Mouse (Mus musculus): Measurements from ENCODE around the gene Pmepa1. TPM values are rescaled to one million over a fixed set of nuclear protein-coding genes. Genes with fewer than 3 reads are reported as not detected.

Pmepa1 gene
- polyA plus RNA-seq, 1 experiment from 2014 or later, result 5.3 TPM

DNA sequence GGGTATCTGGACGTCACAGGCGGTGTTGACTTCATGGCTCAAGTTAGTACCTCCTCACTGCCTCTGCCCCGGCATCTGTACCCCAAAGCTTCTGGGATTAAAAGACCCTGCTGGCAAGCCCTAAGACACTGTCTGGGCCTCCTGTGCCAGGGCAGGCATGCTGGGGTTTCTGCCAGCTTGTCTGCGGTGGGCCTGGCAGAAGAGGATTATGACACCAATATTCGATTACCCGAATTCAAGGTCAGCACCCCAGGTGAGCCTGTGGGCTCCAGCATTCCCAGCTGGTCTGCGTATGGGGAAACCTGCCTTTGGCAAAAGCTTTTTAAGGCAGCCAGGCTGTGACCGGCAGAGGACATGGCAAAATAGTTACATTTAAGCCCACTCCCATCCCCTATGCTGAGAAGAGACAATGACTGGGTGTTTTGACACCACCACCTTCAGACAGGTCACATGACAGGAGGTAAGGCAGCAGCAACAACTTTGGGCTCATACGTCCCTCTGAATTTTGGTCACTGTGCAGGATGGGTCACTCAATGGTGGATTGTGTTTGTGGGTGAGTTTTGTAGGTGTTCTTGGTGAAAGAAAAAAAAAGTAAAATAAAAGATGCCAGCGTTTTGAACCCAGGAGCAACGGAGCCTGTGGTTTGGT lies 5.6 kb downstream of the Pmepa1 start:
- peaks cover 52% of the 10 kb centered on the region for H3K4me1 ChIP-seq (replicated peaks; ENCODE audit: control insufficient read depth, insufficient read depth, low read length)
- H3K9ac ChIP-seq, result no peak overlapping the region
- H3K27ac ChIP-seq, result no peak overlapping the region
- no peaks in the 10 kb centered on the region for H3K9me3 ChIP-seq (ENCODE audit: control insufficient read depth, low read length)
- no peak for DNase-seq (ENCODE audit: low spot score)
- no peak overlapping the region for H3K4me2 ChIP-seq (replicated peaks)
- no peaks in the 10 kb centered on the region for H3K36me3 ChIP-seq (replicated peaks; ENCODE audit: control insufficient read depth, insufficient read depth)
- no peaks in the 10 kb centered on the region for H3K27me3 ChIP-seq (ENCODE audit: control insufficient read depth, insufficient read depth, low read length)
- H3K4me3 ChIP-seq (replicated peaks; ENCODE audit: low read length), result no peak overlapping the region
- ATAC-seq (ENCODE audit: low FRiP score), result no peak
- 65% methylated on average over 11 of the region's 11 CpGs for WGBS

DNA sequence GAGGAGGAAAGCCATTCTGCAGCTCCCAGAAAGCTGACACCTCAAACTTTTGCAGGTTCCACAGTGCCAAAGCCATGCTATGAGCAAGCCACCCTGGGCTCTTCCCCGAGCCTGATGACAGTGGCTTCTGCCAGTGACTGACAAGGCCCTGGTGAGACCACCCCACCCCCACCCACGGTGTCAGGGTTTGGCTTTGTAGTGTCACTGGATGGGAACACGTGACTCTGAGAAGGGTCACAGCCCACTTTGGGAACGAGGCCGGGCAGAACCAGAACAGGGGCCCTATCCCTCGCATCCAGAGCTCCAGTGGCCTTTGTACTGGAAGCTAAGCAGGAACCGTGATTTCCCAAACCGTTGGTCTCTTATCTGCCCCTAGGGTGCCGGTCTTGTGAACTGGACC lies 6.1 kb downstream of the Pmepa1 start:
- no peak for DNase-seq (ENCODE audit: low spot score)
- peaks cover 58% of the 10 kb centered on the region for H3K4me1 ChIP-seq (replicated peaks; ENCODE audit: control insufficient read depth, insufficient read depth, low read length)

DNA sequence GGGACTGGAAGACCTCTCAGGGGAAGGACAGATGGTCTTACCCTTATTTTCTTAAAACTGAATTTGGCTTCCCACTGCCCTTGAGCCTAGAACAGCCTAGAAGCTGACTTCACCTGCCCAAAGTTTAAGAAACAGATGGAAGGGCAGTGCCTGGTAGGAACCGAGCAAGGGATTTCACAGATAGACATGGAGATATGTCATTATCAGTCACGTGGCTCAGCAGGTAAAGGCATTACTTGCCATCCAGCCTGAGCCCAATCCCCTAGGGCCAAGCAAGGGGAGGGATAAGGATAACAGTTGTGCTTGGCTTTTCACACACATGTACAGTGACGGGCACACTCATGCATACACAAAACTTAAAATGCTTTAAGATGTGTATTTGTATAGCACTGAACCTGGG lies 8.8 kb downstream of the Pmepa1 start:
- no peak overlapping the region for H3K27ac ChIP-seq
- no peaks in the 10 kb centered on the region for H3K36me3 ChIP-seq (replicated peaks; ENCODE audit: control insufficient read depth, insufficient read depth)
- ATAC-seq (ENCODE audit: low FRiP score) (no peak), DNase-seq (ENCODE audit: low spot score) (no peak)
- H3K9me3 ChIP-seq (ENCODE audit: control insufficient read depth, low read length), result no peaks in the 10 kb centered on the region
- 70% methylated on average over 3 of the region's 3 CpGs for WGBS
- H3K4me2 ChIP-seq (replicated peaks), result no peak overlapping the region
- H3K9ac ChIP-seq, result no peak overlapping the region
- no peak overlapping the region for H3K4me3 ChIP-seq (replicated peaks; ENCODE audit: low read length)
- no peaks in the 10 kb centered on the region for H3K27me3 ChIP-seq (ENCODE audit: control insufficient read depth, insufficient read depth, low read length)
- peaks cover 50% of the 10 kb centered on the region for H3K4me1 ChIP-seq (replicated peaks; ENCODE audit: control insufficient read depth, insufficient read depth, low read length)

More for the DNA sequence above, 6.1 kb downstream of the Pmepa1 start:
- Histone ChIP-seq H3K9me3 (ENCODE audit: control insufficient read depth, low read length) (no peaks in the 10 kb centered on the region), H3K27me3 (ENCODE audit: control insufficient read depth, insufficient read depth, low read length) (no peaks in the 10 kb centered on the region), H3K27ac (no peak overlapping the region), H3K4me3 (replicated peaks; ENCODE audit: low read length) (no peak overlapping the region), H3K36me3 (replicated peaks; ENCODE audit: control insufficient read depth, insufficient read depth) (no peaks in the 10 kb centered on the region), H3K9ac (no peak overlapping the region), H3K4me2 (replicated peaks) (no peak overlapping the region)
- no peak for ATAC-seq (ENCODE audit: low FRiP score)
- WGBS, result 48% methylated on average over 9 of the region's 9 CpGs

DNA sequence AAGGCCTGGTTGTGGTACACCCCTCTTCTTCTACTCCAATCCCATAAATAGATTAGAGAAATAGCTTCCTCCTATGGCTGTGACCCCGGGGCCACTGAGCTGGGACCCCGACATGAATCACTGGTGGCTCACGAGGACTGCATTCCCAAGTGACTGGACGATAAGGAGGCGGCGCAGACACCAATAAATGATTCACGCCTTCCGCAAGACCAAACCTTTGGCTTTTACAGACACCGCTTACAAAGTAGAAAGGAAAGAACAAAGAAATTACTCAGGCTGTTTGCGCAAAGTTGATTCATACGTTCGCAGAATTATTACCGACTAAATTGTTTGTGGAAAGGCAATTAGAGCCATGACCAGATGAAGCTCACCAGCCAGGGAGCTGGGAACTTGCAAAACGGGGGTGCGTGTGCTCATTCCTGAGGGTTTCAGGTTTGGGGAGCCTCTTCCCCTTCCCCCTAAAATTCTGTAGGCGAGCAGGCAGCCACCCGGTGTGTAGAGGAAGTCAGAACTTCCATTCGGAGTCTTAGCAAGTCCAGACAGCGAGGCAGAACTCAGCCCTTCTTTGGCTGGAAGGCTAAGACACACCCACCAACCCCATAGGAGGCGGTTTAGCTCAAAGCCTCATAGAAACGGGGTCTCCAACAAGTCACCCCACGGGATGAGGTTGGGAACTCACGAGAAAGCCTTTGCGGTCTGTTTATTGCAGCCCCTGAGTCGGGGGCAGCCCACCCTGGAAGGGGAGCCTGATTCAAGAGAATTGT lies 9.8 kb downstream of the Pmepa1 start:
- 60% methylated on average over 25 of the region's 25 CpGs for WGBS
- DNase-seq (ENCODE audit: low spot score) (no peak), ATAC-seq (ENCODE audit: low FRiP score) (no peak)
- Histone ChIP-seq H3K9ac (no peak overlapping the region), H3K4me2 (replicated peaks) (no peak overlapping the region), H3K4me3 (replicated peaks; ENCODE audit: low read length) (no peak overlapping the region), H3K27me3 (ENCODE audit: control insufficient read depth, insufficient read depth, low read length) (no peaks in the 10 kb centered on the region), H3K4me1 (replicated peaks; ENCODE audit: control insufficient read depth, insufficient read depth, low read length) (peaks cover 50% of the 10 kb centered on the region), H3K36me3 (replicated peaks; ENCODE audit: control insufficient read depth, insufficient read depth) (no peaks in the 10 kb centered on the region), H3K27ac (peak overlapping the region; percentile 29; the same call in 1 of the 2 replicates), H3K9me3 (ENCODE audit: control insufficient read depth, low read length) (no peaks in the 10 kb centered on the region)

DNA sequence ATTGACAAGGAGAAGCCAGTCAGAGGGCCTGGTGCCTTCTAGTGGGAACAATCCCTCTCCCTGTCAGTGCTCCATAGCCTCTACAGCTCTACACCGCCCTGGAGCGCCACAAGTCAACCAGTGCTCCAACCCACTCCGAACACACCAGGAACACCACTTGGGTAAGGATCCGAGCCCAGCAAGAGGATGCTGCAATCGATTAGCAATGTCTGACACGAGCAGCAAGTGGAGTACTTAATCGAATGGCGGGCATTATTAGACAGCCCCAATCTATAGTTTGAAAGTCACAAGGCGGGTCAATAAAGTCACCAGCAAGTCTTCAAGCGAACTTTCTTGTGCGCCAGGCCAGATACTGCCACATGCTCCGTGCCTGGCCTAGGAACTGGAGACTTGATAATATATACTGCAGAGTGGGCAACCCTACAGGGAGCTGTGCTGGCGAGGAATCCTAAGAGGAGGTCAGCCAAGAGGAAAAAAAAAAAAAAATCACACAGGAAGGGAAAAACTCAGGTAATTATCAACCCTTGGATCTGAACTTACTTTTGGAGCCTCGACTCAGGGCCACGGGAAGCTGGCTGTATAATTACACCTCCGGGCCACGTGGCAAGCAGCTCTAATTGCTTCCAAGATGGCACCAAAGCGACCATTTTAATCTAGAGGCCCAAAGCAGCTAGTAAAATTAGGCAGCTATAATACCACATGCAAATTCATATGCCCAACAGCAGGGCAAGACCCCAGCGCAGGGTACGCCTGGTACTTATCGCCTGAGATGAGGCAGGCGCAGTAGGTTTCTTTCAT lies 10.7 kb downstream of the Pmepa1 start:
- no peak for ATAC-seq (ENCODE audit: low FRiP score)
- DNase-seq (ENCODE audit: low spot score), result no peak
- Histone ChIP-seq H3K27me3 (ENCODE audit: control insufficient read depth, insufficient read depth, low read length) (no peaks in the 10 kb centered on the region), H3K9me3 (ENCODE audit: control insufficient read depth, low read length) (no peaks in the 10 kb centered on the region), H3K4me3 (replicated peaks; ENCODE audit: low read length) (no peak overlapping the region), H3K4me2 (replicated peaks) (no peak overlapping the region), H3K27ac (peak overlapping the region; percentile 29; the same call in 1 of the 2 replicates), H3K9ac (no peak overlapping the region), H3K36me3 (replicated peaks; ENCODE audit: control insufficient read depth, insufficient read depth) (no peaks in the 10 kb centered on the region), H3K4me1 (replicated peaks; ENCODE audit: control insufficient read depth, insufficient read depth, low read length) (peaks cover 54% of the 10 kb centered on the region)
- 79% methylated on average over 22 of the region's 22 CpGs for WGBS

DNA sequence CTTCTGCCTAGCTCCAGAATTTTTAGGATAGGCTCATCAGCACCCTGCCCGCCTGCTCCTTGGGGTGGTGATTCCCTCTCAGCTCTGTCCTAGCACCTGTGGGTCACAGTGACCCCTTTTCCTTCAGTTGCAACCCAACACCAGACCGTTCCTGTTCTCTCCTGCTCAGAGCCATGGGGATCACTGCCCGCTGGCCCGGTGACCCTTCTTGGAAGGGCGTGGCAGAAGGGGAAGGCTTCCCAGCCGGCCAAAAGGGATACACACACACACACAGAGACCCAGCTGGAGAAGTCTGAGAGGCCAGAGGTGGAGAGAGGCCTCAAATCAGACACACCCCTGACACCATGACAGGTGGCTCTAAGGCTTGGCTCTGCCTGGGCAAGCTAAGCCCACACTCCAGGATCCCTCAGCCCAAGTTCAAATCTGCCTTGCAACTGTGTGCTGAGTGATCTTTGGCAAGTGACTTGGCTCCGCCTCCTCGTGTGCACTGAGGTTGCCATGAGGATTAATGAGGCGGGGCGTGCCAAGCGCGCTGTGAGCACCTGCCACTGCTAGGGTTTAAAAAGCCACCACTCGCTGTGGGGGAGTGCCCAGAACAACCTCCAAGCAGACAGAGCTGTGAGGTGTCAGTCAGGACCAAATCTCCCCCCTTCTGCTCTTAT lies 11.7 kb downstream of the Pmepa1 start:
- Histone ChIP-seq H3K4me1 (replicated peaks; ENCODE audit: control insufficient read depth, insufficient read depth, low read length) (peaks cover 57% of the 10 kb centered on the region), H3K27ac (no peak overlapping the region)
- 20% methylated on average over 13 of the region's 13 CpGs for WGBS

DNA sequence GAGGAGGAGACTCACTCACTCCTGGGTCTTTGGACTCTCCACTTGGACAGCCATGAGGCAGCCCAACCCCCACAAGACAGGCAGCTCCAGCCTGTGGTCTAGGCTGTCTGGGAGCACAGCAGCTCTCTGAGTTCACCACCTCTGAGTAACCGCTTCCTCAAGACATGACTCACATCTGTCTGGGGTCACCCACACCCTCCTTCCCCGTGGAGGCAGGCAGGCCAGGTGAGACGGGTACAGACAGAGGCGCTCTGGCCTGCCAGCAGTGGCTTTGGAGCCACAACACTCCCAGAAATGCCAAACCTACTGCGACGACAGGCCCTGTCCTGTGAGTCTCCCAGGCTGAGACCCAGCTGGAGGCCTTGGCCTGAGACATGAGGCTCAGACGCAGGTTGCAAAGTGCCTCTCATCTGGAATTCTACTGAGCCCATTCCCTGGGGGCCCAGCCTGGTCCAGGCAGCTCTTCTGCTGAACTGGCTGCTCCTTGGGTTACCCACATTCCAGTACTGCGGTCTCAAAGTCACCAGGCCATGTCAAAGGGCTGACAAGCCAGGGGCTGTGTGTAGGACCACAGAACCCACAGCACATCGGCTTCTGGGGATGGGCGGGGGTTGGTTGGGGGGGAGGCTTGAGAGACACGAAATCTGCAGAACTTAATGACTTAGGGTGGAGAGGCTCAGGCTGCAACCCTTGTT lies 12.6 kb downstream of the Pmepa1 start:
- DNase-seq (ENCODE audit: low spot score) (no peak), ATAC-seq (ENCODE audit: low FRiP score) (no peak)
- Histone ChIP-seq H3K4me1 (replicated peaks; ENCODE audit: control insufficient read depth, insufficient read depth, low read length) (peaks cover 59% of the 10 kb centered on the region), H3K36me3 (replicated peaks; ENCODE audit: control insufficient read depth, insufficient read depth) (no peaks in the 10 kb centered on the region), H3K9ac (no peak overlapping the region), H3K9me3 (ENCODE audit: control insufficient read depth, low read length) (no peaks in the 10 kb centered on the region), H3K4me3 (replicated peaks; ENCODE audit: low read length) (no peak overlapping the region), H3K27me3 (ENCODE audit: control insufficient read depth, insufficient read depth, low read length) (no peaks in the 10 kb centered on the region), H3K4me2 (replicated peaks) (no peak overlapping the region), H3K27ac (no peak overlapping the region)
- 66% methylated on average over 11 of the region's 11 CpGs for WGBS

More for the DNA sequence above, 11.7 kb downstream of the Pmepa1 start:
- ATAC-seq (ENCODE audit: low FRiP score) (peak; percentile 25; the same call in 1 of the 2 replicates), DNase-seq (ENCODE audit: low spot score) (peak; percentile 73)
- Histone ChIP-seq H3K4me3 (replicated peaks; ENCODE audit: low read length) (no peak overlapping the region), H3K4me2 (replicated peaks) (no peak overlapping the region), H3K36me3 (replicated peaks; ENCODE audit: control insufficient read depth, insufficient read depth) (no peaks in the 10 kb centered on the region), H3K27me3 (ENCODE audit: control insufficient read depth, insufficient read depth, low read length) (no peaks in the 10 kb centered on the region), H3K9me3 (ENCODE audit: control insufficient read depth, low read length) (no peaks in the 10 kb centered on the region), H3K9ac (no peak overlapping the region)

DNA sequence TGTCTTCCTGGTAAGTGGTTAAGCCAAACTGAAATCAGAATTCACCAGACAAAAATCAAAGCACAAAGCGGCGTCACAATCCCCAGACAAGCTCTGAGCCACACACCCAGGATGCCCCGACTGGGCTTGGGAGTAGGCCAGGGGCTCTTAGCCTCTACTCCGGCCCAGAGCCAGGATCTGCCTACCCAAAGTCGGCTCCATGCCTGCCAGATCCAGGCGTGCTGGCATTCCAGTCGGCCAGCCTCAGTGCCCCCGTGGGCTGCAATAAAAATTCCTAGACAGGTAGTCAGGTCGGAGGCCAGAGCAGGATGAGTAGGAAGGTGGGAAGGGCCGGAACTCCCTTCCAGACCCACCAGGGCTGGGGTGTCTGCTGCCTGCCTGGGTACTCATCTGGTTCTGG lies 14.8 kb downstream of the Pmepa1 start:
- no peaks in the 10 kb centered on the region for H3K9me3 ChIP-seq (ENCODE audit: control insufficient read depth, low read length)
- ATAC-seq (ENCODE audit: low FRiP score) (no peak), DNase-seq (ENCODE audit: low spot score) (no peak)
- H3K27me3 ChIP-seq (ENCODE audit: control insufficient read depth, insufficient read depth, low read length), result no peaks in the 10 kb centered on the region
- 65% methylated on average over 10 of the region's 10 CpGs for WGBS
- H3K4me1 ChIP-seq (replicated peaks; ENCODE audit: control insufficient read depth, insufficient read depth, low read length), result peaks cover 74% of the 10 kb centered on the region
- no peak overlapping the region for H3K27ac ChIP-seq
- no peak overlapping the region for H3K4me3 ChIP-seq (replicated peaks; ENCODE audit: low read length)
- no peak overlapping the region for H3K9ac ChIP-seq
- H3K4me2 ChIP-seq (replicated peaks), result no peak overlapping the region
- H3K36me3 ChIP-seq (replicated peaks; ENCODE audit: control insufficient read depth, insufficient read depth), result no peaks in the 10 kb centered on the region

All from hindbrain, embryonic 14.5 days (tissue).